Mouse (Mus musculus) neural tube, postnatal 0 days (tissue): ENCODE results near the gene Wipi2. TPM values are rescaled to one million over a fixed set of nuclear protein-coding genes. Genes with fewer than 3 reads are reported as not detected.

Source experiments
- polyA plus RNA-seq: library from polyadenylated mRNA; unstranded; fragments of >200 nt; fragmentation: Nextera tagmentation; extraction: Ambion mirVana; gene quantifications from 2 replicates; pipeline ENCODE4 v1.2.1, GENCODE M21; 2015

The Wipi2 gene
- polyA plus RNA-seq, result 38.8 and 39.8 TPM in 2 replicates

DNA sequence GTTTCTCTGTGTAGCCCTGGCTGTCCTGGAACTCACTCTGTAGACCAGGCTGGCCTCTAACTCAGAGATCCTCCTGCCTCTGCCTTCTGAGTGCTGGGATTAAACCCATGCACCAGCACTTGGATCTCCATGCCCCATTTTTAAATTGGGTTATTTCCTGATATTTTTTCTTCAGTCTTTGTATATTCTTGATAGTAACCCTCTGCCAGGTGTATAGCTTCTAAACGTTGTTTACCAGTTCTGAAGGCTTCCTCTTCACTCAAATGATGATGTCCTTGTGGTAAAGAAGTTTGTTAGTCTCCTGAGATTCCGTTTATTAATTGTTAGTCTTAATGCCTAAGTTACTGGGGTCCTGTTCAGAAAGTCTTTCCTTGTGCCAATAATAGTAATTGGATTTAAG is at the start of gene Wipi2:
TSS of gene Wipi2 (plus strand) at position 301 of the 400 bp plus-strand sequence.

DNA sequence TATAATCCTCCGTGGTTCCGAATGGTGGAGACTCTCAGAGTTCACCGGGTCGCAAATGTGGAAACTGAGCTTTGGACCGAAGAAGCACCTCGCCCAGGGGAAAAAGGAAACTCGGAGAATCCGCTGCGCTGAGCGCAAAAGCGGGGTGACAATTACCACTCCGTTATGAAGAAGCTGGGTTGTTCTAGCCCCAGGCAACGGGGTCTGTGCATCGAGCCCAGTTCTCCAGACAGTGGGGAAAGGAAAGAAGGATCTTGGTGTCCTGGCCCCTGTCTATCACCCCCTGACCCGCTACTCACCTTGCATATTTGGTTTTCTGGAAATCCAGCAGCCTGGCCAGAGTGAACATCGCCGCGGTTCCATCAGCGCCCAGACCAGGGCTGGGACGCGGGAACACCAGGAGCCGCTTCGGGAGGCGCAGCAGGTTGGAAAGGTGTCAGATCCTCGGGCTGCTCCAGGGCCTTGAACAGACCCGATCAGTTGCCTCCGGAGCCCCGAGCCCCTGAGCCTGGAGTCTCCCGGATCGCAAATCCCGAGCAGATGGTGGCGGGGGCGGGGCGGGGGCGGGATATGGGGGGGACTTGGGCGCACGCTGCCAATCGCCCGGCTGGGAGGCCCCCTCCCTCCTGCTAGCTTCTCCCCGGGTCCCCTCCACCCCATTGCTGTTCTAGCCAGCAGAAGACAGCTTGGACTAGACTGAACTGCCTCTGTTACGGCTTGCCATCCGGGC is 19.1 kb upstream of the Wipi2 start, which contains the start of gene Mmd2:
TSS of gene Mmd2 (minus strand) at position 542 of the 730 bp plus-strand sequence.

DNA sequence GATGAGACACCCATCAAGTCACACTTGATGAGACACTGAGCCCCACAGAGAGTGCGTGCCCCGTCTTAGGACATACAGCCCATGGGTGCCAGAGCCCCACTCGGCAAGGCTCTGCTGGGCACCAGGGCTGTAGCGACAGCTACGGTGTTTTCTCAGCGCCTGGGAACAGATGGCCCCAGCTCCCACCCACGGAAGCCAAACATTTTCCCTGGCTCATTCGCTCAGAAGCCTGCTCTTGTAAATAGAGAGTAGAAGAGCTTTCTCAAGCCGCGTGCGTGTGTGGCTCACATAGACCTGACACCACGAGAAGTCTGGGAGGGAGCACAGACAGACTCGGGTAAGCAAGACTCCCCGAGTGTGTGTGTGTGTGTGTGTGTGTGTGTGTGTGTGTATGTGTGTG is 64.8 kb downstream of the Wipi2 start, which contains the start of gene Slc29a4:
TSS of gene Slc29a4 (plus strand) at position 265 of the 400 bp plus-strand sequence.

Other genes with a start within 250 kb of the Wipi2 start
- 4.8 and 6.3 TPM in 2 replicates for gene Foxk1, start 226.2 kb upstream of the Wipi2 start, polyA plus RNA-seq
- gene Ap5z1, start 163.8 kb upstream of the Wipi2 start, polyA plus RNA-seq, result 7.6 and 8.8 TPM in 2 replicates
- 0.14 and 0.15 TPM in 2 replicates for gene Papolb, start 97.6 kb upstream of the Wipi2 start, polyA plus RNA-seq
- 15.3 and 19.4 TPM in 2 replicates for gene Radil, start 76.6 kb upstream of the Wipi2 start, polyA plus RNA-seq
- gene Mmd2, start 18.9 kb upstream of the Wipi2 start, polyA plus RNA-seq, result 136 and 152 TPM in 2 replicates
- gene Slc29a4, start 64.8 kb downstream of the Wipi2 start, polyA plus RNA-seq, result 49.0 and 59.0 TPM in 2 replicates
- 22.7 and 24.9 TPM in 2 replicates for gene Tnrc18, start 190.0 kb downstream of the Wipi2 start, polyA plus RNA-seq